Mouse (Mus musculus) kidney, postnatal 4 days (tissue): ENCODE results near the gene Zfp72.
A peak's percentile ranks its signal among the peaks of the same experiment; 100 is the strongest.

Experiments used
- DNase-seq, 2 experiments: peaks; one replicate each; pipeline ENCODE4 v3.0.0; 2021; ENCODE audit warnings: mixed read lengths in 2 of 2

Gene Zfp72

DNA sequence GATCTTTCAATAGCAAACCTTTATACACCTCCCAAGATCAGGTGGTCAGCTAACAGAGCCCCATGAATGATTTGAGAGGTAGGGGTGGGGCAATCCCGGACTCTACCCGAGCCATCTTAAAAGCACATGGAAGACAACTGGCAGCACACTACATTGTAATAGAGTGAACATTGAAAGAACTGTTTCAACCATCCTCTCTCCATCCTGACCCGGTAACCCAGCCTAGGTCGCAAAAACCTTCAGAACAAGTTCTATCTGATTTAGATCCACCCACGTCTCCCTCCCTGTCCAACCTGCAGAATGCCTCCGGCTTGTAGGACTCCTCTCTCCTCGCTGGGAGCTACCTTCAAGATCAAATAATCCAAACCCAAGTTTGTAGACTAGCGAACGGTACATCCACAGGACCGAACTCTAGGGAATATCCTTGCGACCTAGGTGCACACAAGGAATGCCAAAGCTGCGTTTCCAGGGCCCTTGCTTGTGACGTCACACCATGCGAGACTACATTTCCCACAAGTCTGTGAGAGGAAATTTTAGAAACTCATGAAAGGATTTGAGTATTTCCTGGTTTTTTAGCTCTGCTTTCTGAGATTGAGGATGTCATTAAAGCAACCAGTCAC is at the start of gene Zfp72:
TSS of gene Zfp72 (minus strand) at position 466 of the 620 bp plus-strand sequence.
- DNase-seq = peak; percentile 81 to 83

GRCm38 (mm10) chr13:74439895-74440294 is 49.3 kb upstream of the Zfp72 start:
- DNase-seq = peak in 1 of 2 experiments; percentile 3

DNA sequence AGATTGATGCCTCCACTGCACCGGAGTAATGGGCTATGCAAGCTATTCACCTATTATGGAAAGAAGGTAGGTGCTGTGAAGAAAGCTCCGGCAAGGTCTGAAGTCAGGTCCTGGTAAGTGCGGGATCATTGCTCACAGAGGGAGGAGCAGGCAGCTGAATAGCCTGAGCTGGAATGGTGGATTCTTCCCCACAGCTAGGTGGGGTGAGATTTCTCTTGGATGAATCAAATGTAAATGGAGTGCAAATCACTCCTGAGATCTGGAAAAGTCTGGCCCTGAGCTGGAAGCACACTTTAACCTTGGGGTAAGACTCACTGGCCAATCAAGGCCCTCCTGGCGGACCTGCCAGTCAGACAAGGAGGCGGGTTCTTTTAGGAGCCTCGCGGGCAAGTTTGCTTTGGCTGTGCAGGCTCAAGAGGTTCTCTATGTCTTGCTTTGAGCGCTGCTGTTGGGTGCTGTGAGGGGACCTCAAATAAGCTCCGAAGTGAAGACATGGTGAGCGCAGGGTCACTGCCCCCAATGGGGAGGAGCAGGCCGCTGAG is 8.7 kb upstream of the Zfp72 start, which contains the start of gene Ftl1-ps1:
TSS of gene Ftl1-ps1 (plus strand) at position 397 of the 542 bp plus-strand sequence.
- peak; percentile 41 to 46 for DNase-seq

GRCm38 (mm10) chr13:74391156-74391555 is 520 bp upstream of the Zfp72 start:
- DNase-seq = no peak

GRCm38 (mm10) chr13:74389730-74390129 is 906 bp downstream of the Zfp72 start:
- DNase-seq = no peak

- DNase-seq = no peak
Observed at GRCm38 (mm10) chr13:74382289-74382688, 8.3 kb downstream of the Zfp72 start.

DNA sequence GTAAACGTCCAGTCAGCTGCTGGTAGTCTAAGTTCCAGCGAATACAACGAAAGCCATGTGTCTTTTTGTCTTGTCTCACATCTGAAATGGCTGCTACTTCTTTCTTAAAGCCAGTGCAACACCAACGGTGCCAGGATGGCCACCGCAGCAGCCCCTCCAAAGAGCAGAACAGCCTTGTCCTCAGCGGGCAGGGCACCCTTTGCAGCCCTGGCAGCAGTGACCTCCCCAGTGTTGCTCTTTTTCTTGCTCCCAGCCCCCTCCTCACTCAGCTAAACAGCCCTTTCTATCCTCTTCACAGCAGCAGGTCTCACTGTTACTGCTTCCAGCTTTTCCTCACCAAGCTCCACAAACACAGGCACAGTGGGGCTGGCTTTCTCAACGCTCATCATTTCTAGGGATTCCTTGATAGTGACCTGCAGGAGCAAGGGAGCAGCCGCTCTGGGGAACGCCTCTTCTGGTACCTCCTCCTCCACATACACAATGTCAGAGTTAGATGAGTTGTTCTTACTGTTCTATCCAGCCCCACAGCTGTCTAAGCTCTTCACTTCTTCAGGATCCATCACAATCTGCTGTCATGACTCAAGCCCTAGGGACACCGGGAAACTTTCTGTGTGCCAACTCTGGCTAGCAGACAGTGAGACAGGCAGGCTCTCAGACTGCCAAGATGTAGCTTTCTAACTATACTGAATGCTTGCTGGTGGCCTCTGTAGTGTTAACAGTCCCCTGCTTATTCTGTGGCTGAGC is 8.9 kb downstream of the Zfp72 start:
- peak in 1 of 2 experiments; percentile 9 for DNase-seq

GRCm38 (mm10) chr13:74363859-74364235 is 26.8 kb downstream of the Zfp72 start, which contains the start of gene Lrrc14b:
TSS of gene Lrrc14b (minus strand) at chr13:74364005.
- DNase-seq = peak; percentile 5

GRCm38 (mm10) chr13:74363176-74363858 is 27.3 kb downstream of the Zfp72 start:
- peak; percentile 2 to 6 for DNase-seq

GRCm38 (mm10) chr13:74362218-74362617 is 28.4 kb downstream of the Zfp72 start:
- no peak for DNase-seq

- DNase-seq = no peak
Observed at GRCm38 (mm10) chr13:74356491-74356890, 34.1 kb downstream of the Zfp72 start.

DNA sequence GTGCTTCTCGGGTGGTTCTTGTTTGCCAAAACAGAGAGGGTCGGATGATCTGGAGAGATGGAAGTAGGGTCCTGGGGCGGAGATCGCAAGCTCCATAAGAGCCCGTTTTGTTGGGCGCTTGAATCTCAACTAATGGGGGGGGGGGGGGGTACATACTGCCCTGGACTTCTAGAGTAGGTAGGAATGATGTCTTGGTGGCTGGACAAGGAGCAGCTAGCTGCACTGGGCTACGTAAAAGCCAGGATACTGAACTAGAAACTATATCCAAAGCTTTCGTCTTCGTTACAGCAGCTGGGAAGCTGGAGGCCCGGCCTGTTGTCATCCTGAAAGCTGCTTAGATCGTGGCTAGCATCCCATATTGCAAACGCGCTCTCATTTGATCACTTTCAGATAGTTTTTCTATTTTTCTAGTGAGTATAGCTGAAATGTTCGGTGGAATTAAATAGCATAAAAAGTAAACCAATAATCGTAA is 40.2 kb downstream of the Zfp72 start:
- DNase-seq = no peak

GRCm38 (mm10) chr13:74349566-74350434 is 40.8 kb downstream of the Zfp72 start, which contains the start of the genes Sdha and Ccdc127:
TSS of gene Sdha (minus strand) at chr13:74350280.
TSS of gene Ccdc127 (plus strand) at chr13:74350309.
- peak; percentile 97 to 98 for DNase-seq

GRCm38 (mm10) chr13:74341036-74341435 is 49.6 kb downstream of the Zfp72 start:
- peak; percentile 31 to 63 for DNase-seq

DNA sequence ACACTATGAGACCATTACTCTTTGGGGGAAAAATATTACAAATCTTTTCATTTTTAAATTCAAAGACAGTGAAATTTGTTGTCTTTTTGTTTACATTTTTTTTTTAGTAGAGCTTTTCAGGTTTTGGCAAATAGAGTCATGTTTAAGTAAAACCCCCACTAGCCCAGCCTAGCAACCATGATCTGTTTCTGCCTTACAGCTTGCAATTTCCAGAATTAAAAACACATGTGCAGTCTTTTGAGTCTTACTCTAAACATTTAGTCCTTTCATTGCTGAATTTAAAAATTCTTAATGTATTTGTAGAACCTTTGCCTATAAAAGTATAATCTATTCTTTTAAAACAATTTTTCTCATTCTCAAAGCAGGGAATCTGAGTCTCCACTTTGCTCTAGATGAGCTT is 61.3 kb downstream of the Zfp72 start:
- DNase-seq = no peak
